Mouse (Mus musculus): ENCODE data around the gene Nodal. TPM values are rescaled to one million over a fixed set of nuclear protein-coding genes. Genes with fewer than 3 reads are reported as not detected.

Gene Nodal
- total and polyA plus RNA-seq, 3 experiments, result not detected

- Histone ChIP-seq H3K4me3 (ENCODE audit: control insufficient read depth in 1 of 2, insufficient read depth in 1 of 2, low read depth in 2 of 2, low read length in 2 of 2) (no peak overlapping the region), H3K9me3 (replicated peaks; ENCODE audit: insufficient read depth, low read length) (no peaks in the 10 kb centered on the region), H3K79me2 (ENCODE audit: control insufficient read depth, insufficient read depth, low read length, poor library complexity) (no peaks in the 10 kb centered on the region), H3K36me3 (ENCODE audit: control insufficient read depth in 1 of 2, insufficient read depth in 2 of 2, low read length in 2 of 2) (no peaks in the 10 kb centered on the region), H3K27me3 (ENCODE audit: control insufficient read depth in 1 of 2, insufficient read depth in 2 of 2, low read length in 2 of 2) (no peaks in the 10 kb centered on the region), H3K27ac (ENCODE audit: control insufficient read depth, low read depth, low read length) (no peak overlapping the region), H3K4me1 (ENCODE audit: control insufficient read depth in 1 of 2, insufficient read depth in 2 of 2, low read length in 2 of 2) (no peaks in the 10 kb centered on the region), H3K9ac (ENCODE audit: control insufficient read depth, low read depth, low read length, poor library complexity, severe bottlenecking) (no peak overlapping the region)
- TF ChIP-seq TCF12 (IDR thresholded peaks at IDR 0.05; ENCODE audit: low read depth, low read length) (no peak), RAD21 (IDR thresholded peaks at IDR 0.05; ENCODE audit: low read depth, low read length) (no peak), ELF1 (IDR thresholded peaks at IDR 0.05; ENCODE audit: low read depth, low read length) (no peak)
- no peak for DNase-seq (ENCODE audit: low read depth, low spot score)
These were observed 14.9 kb upstream of the Nodal start for GRCm38 (mm10) chr10:61402911-61403310.

- Histone ChIP-seq H3K27ac (ENCODE audit: control insufficient read depth, low read depth, low read length) (no peak overlapping the region), H3K4me3 (ENCODE audit: control insufficient read depth in 1 of 2, insufficient read depth in 1 of 2, low read depth in 2 of 2, low read length in 2 of 2) (no peak overlapping the region), H3K79me2 (ENCODE audit: control insufficient read depth, insufficient read depth, low read length, poor library complexity) (no peaks in the 10 kb centered on the region), H3K36me3 (ENCODE audit: control insufficient read depth in 1 of 2, insufficient read depth in 2 of 2, low read length in 2 of 2) (no peaks in the 10 kb centered on the region), H3K27me3 (ENCODE audit: control insufficient read depth in 1 of 2, insufficient read depth in 2 of 2, low read length in 2 of 2) (no peaks in the 10 kb centered on the region), H3K9me3 (replicated peaks; ENCODE audit: insufficient read depth, low read length) (no peaks in the 10 kb centered on the region), H3K4me1 (ENCODE audit: control insufficient read depth in 1 of 2, insufficient read depth in 2 of 2, low read length in 2 of 2) (no peaks in the 10 kb centered on the region), H3K9ac (ENCODE audit: control insufficient read depth, low read depth, low read length, poor library complexity, severe bottlenecking) (no peak overlapping the region)
- no peak for TF ChIP-seq EP300 (IDR thresholded peaks at IDR 0.05; ENCODE audit: low read depth in 1 of 2, low read length in 2 of 2)
- no peak for TF ChIP-seq TBP (IDR thresholded peaks at IDR 0.05; ENCODE audit: low read depth, low read length)
- no peak for TF ChIP-seq NRF1 (IDR thresholded peaks at IDR 0.05; ENCODE audit: insufficient read depth, low read depth, low read length, poor library complexity, severe bottlenecking)
- no peak for TF ChIP-seq CHD1 (IDR thresholded peaks at IDR 0.05; ENCODE audit: low read depth, low read length)
- TF ChIP-seq TAL1 (IDR thresholded peaks at IDR 0.05; ENCODE audit: low read length), result no peak
- no peak for TF ChIP-seq SIN3A (IDR thresholded peaks at IDR 0.05; ENCODE audit: low read length)
- DNase-seq (ENCODE audit: low read depth, low spot score), result no peak
These were observed 11.8 kb upstream of the Nodal start for GRCm38 (mm10) chr10:61405958-61406357.

GRCm38 (mm10) chr10:61409776-61410175, 8.0 kb upstream of the Nodal start:
- Histone ChIP-seq H3K9ac (ENCODE audit: control insufficient read depth, low read depth, low read length, poor library complexity, severe bottlenecking) (no peak overlapping the region), H3K79me2 (ENCODE audit: control insufficient read depth, insufficient read depth, low read length, poor library complexity) (no peaks in the 10 kb centered on the region), H3K9me3 (replicated peaks; ENCODE audit: insufficient read depth, low read length) (no peaks in the 10 kb centered on the region), H3K36me3 (ENCODE audit: control insufficient read depth in 1 of 2, insufficient read depth in 2 of 2, low read length in 2 of 2) (no peaks in the 10 kb centered on the region), H3K27me3 (ENCODE audit: control insufficient read depth in 1 of 2, insufficient read depth in 2 of 2, low read length in 2 of 2) (no peaks in the 10 kb centered on the region), H3K4me3 (ENCODE audit: control insufficient read depth in 1 of 2, insufficient read depth in 1 of 2, low read depth in 2 of 2, low read length in 2 of 2) (no peak overlapping the region), H3K27ac (ENCODE audit: control insufficient read depth, low read depth, low read length) (no peak overlapping the region), H3K4me1 (ENCODE audit: control insufficient read depth in 1 of 2, insufficient read depth in 2 of 2, low read length in 2 of 2) (0 out of 4 replicates have a peak, but pooled peaks cover 0 to 3% of the 10 kb centered on the region in 2 experiments)
- no peak for TF ChIP-seq ZMIZ1 (IDR thresholded peaks at IDR 0.05; ENCODE audit: low read depth, low read length)
- no peak for TF ChIP-seq POLR2AphosphoS2 (IDR thresholded peaks at IDR 0.05; ENCODE audit: low read length)
- TF ChIP-seq ELF1 (IDR thresholded peaks at IDR 0.05; ENCODE audit: low read depth, low read length), result no peak
- TF ChIP-seq CTCF (IDR thresholded peaks at IDR 0.05 in 2 of 3, conservative IDR thresholded peaks at IDR 0.05 in 1 of 3; ENCODE audit: control insufficient read depth in 1 of 3, insufficient read depth in 1 of 3, low read depth in 2 of 3, low read length in 3 of 3, poor library complexity in 1 of 3, severe bottlenecking in 1 of 3), result no peak
- TF ChIP-seq RCOR1 (IDR thresholded peaks at IDR 0.05; ENCODE audit: low read depth, low read length), result no peak
- no peak for TF ChIP-seq MAFK (IDR thresholded peaks at IDR 0.05; ENCODE audit: borderline replicate concordance, low read depth, low read length)
- no peak for TF ChIP-seq POLR2AphosphoS5 (IDR thresholded peaks at IDR 0.05; ENCODE audit: borderline replicate concordance, low read depth, low read length)
- no peak for TF ChIP-seq USF1 (IDR thresholded peaks at IDR 0.05; ENCODE audit: low read depth, low read length)
- no peak for TF ChIP-seq MYC (IDR thresholded peaks at IDR 0.05; ENCODE audit: low read depth, low read length)
- TF ChIP-seq CHD2 (IDR thresholded peaks at IDR 0.05; ENCODE audit: low read length), result no peak
- no peak for TF ChIP-seq CHD1 (IDR thresholded peaks at IDR 0.05; ENCODE audit: low read depth, low read length)
- TF ChIP-seq HCFC1 (IDR thresholded peaks at IDR 0.05; ENCODE audit: low read depth, low read length), result no peak
- no peak for TF ChIP-seq ZC3H11A (IDR thresholded peaks at IDR 0.05; ENCODE audit: low read depth, low read length)
- DNase-seq (ENCODE audit: low read depth, low spot score), result no peak

Data from MEL (cell line).